Mouse (Mus musculus): ENCODE measurements at regions not wholly inside any gene's neighbourhood (a gene's known extent, or its start where the extent isn't known, plus 50 kb on each side); places are given as distances from the start of the nearest gene placed in this dataset.
"Not testable (repeated sequence)": the region's sequence is repeated elsewhere in the genome, so short reads cannot be mapped to it uniquely, and the experiment has no call there.

- DNase-seq (ENCODE audit: low read depth, low spot score): no peak
Observed at GRCm38 (mm10) chr3:17452984-17453383, 495.2 kb upstream of the Cypt12 start.

- peak; percentile 38 for DNase-seq (ENCODE audit: low read depth, low spot score)
Observed at GRCm38 (mm10) chr3:17460545-17460944, 487.7 kb upstream of the Cypt12 start.

GRCm38 (mm10) chr3:17461365-17461764 is 486.8 kb upstream of the Cypt12 start:
- DNase-seq (ENCODE audit: low read depth, low spot score): no peak

- DNase-seq (ENCODE audit: low read depth, low spot score): no peak
Observed at GRCm38 (mm10) chr3:17473812-17474211, 474.4 kb upstream of the Cypt12 start.

GRCm38 (mm10) chr3:17489240-17490142 is 458.7 kb upstream of the Cypt12 start:
- no peak for DNase-seq (ENCODE audit: low read depth, low spot score)

GRCm38 (mm10) chr3:17490632-17491031 is 457.6 kb upstream of the Cypt12 start:
- no peak for DNase-seq (ENCODE audit: low read depth, low spot score)

GRCm38 (mm10) chr3:17498291-17498690 is 449.9 kb upstream of the Cypt12 start:
- DNase-seq (ENCODE audit: low read depth, low spot score): peak; percentile 11

GRCm38 (mm10) chr3:17501556-17501955 is 446.7 kb upstream of the Cypt12 start:
- no peak for DNase-seq (ENCODE audit: low read depth, low spot score)

- no peak for DNase-seq (ENCODE audit: low read depth, low spot score)
Observed at GRCm38 (mm10) chr3:17541346-17541745, 406.9 kb upstream of the Cypt12 start.

GRCm38 (mm10) chr3:17547559-17548059 is 400.6 kb upstream of the Cypt12 start:
- DNase-seq (ENCODE audit: low read depth, low spot score): no peak

- DNase-seq (ENCODE audit: low read depth, low spot score): no peak
Observed at GRCm38 (mm10) chr3:17582487-17582886, 365.7 kb upstream of the Cypt12 start.

- no peak for DNase-seq (ENCODE audit: low read depth, low spot score)
Observed at GRCm38 (mm10) chr3:17589956-17590546, 358.2 kb upstream of the Cypt12 start.

- DNase-seq (ENCODE audit: low read depth, low spot score): no peak
Observed at GRCm38 (mm10) chr3:17592463-17592862, 355.7 kb upstream of the Cypt12 start.

- no peak for DNase-seq (ENCODE audit: low read depth, low spot score)
Observed at GRCm38 (mm10) chr3:17596365-17596764, 351.8 kb upstream of the Cypt12 start.

GRCm38 (mm10) chr3:17613486-17613885 is 334.7 kb upstream of the Cypt12 start:
- DNase-seq (ENCODE audit: low read depth, low spot score): no peak

GRCm38 (mm10) chr3:17616439-17617070 is 331.7 kb upstream of the Cypt12 start:
- DNase-seq (ENCODE audit: low read depth, low spot score): no peak

- DNase-seq (ENCODE audit: low read depth, low spot score): no peak
Observed at GRCm38 (mm10) chr3:17619489-17619888, 328.7 kb upstream of the Cypt12 start.

GRCm38 (mm10) chr3:17619890-17620289 is 328.3 kb upstream of the Cypt12 start:
- DNase-seq (ENCODE audit: low read depth, low spot score): peak; percentile 91

- DNase-seq (ENCODE audit: low read depth, low spot score): no peak
Observed at GRCm38 (mm10) chr3:17620398-17620797, 327.8 kb upstream of the Cypt12 start.

- DNase-seq (ENCODE audit: low read depth, low spot score): no peak
Observed at GRCm38 (mm10) chr3:17632484-17632883, 315.7 kb upstream of the Cypt12 start.

- no peak for DNase-seq (ENCODE audit: low read depth, low spot score)
Observed at GRCm38 (mm10) chr3:17636276-17636675, 311.9 kb upstream of the Cypt12 start.

GRCm38 (mm10) chr3:17659988-17660387 is 288.2 kb upstream of the Cypt12 start:
- DNase-seq (ENCODE audit: low read depth, low spot score): not testable (repeated sequence)

Data from telencephalon, adult 2 months (tissue).